Mouse (Mus musculus) right cerebral cortex, postnatal 25 days (tissue): ENCODE measurements around the gene Abcb1b.
A peak's percentile ranks its signal among the peaks of the same experiment; 100 is the strongest.
"Not testable (repeated sequence)": the region's sequence is repeated elsewhere in the genome, so short reads cannot be mapped to it uniquely, and the experiment has no call there.

ENCODE experiments used
- DNase-seq: peaks from one replicate; pipeline ENCODE4 v3.0.0; 2022

Gene Abcb1b

DNA sequence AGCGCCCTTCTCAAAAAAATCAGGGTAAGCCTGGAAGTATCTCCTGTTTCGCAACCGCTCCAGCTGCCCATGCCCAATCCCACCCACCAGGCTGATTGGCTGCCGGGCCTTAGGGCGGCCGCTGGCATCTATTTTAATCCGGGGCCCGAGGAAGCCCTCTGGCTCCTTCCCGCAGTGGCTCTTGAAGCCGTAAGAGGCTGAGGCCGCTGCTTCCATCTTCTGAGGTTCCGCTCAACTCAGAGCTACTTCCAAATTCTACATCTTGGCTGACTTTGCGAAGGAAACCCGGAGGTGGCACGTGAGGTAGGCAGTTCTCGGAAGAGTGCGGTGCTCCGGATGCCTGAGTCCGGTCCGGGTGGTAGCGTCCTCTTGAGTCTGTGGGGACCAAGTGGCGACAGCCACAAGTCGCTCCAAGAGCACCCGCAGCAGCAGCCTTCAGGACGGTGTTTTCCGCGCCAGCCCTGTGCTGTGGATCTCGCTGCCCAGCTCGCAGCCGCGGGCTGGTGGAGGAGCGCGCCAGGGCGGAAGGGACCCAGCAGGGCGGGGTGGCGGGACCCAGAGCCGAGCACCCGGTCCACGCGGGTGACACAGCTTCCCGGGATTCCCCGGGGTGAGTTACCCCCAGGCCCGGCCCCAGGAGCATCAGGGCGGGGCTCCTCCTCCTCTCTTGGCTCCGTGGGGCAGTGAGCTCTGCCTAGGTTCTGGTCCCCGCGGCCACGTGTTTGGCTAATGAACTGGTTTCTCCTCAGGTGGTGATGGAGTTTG is at the start of gene Abcb1b:
TSS of gene Abcb1b (plus strand) at position 161 of the 765 bp plus-strand sequence.
- peak; percentile 43 for DNase-seq

DNA sequence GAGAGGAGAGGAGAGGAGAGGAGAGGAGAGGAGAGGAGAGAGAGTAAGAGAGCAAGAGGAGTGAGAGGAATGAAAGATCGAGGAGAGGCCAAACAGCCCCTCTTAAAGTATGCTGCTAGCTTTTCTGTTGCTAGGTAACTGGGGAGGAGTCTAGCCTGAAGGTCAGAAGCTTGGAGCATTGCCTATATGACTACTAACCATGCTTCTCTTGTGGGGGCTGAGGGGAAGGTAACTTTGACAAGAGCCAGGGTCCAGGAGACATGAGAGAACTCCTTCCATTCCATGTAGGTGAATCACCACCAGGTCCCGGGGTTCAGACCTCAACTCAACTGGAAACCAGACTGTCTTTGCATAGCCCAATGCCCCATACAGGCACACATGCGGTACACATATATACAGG is 25.1 kb upstream of the Abcb1b start:
- DNase-seq = no peak

DNA sequence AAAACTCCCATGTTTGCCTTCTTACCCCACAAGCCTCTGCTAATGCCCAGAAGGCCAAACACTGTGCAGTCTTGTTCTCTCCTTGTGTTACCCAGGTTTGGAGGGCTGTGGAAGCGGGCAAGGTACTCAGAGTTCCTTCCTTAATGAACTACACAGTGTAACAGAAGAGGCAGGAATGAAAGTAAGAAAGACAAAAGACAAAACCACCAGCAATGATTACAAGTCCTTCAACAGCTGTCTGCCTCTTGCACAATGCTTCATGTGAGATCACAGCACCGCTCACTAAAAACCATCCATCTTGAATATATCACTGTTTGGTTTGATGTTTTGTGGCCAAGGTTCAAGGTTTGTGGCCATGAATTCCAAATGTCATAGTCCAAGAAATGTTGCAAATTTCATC is 19.6 kb upstream of the Abcb1b start:
- DNase-seq = no peak

DNA sequence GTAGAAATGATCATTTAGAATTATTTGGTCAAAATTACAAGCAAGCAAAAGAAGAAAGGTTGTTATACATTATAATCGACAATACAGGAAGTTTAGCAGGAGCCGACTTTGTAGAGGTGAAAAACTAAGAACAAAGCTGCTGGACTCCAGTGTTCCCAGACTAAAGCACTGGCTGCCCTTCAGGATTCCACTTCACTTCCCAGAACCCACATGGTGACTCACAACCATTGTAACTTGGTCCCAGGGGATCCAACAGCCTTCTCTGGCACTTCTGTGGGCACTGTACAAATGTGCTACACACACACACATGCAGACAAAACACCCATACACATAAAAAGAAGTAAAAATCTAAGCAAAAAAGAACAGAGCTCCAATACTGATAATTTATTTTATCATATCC is 19.2 kb upstream of the Abcb1b start:
- DNase-seq = no peak

DNA sequence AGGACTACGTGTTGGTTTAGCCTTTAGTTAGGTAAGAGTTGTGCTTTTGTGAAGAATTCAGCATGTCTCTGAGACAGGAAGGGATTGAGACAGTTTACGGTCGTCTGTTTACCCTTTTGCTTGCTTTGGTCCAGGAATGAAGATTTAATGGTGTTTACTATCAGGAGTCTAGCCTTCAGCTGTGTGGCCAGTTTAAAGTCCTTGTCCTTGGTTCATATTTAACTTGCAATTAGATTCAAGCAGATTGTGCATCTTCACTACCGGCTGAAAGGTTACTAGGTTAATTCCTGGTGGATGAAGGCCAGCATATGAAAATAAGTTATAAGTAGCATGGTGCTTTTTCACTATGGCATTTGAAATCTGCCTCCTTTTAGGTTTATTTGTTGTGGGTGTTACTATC is 5.7 kb upstream of the Abcb1b start:
- DNase-seq = no peak

DNA sequence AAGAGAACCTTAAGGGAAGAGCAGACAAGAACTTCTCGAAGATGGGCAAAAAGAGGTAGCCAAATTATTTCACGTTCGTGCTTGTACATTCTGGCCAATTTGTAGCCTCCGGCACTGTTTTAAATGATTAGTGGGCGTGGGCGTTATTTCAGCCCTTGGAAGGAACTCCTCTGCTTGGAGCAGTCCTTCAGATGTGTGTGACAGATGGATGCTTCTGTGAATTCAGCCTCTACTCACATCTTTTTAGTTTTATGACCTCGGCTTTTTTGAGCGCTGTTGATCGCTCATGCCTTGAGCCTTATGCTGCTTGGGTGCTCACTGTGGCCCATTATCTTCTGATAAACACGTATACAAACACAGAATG is 787 bp downstream of the Abcb1b start:
- no peak for DNase-seq

DNA sequence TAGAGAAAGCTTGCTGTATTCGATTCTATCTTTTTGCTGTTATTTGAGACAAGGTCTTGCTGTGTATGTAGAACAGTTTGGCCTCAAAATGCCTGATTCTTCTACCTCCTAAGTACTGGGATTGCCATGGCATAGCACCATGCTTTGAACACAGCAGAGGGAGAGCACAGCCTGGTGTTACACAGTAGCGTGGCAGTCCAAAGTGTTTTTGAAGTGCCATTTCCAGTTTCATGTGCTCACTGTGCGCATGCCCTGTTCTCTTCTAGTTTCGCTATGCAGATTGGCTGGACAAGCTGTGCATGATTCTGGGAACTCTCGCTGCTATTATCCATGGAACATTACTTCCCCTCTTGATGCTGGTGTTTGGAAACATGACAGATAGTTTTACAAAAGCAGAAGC is 7.8 kb downstream of the Abcb1b start:
- no peak for DNase-seq

DNA sequence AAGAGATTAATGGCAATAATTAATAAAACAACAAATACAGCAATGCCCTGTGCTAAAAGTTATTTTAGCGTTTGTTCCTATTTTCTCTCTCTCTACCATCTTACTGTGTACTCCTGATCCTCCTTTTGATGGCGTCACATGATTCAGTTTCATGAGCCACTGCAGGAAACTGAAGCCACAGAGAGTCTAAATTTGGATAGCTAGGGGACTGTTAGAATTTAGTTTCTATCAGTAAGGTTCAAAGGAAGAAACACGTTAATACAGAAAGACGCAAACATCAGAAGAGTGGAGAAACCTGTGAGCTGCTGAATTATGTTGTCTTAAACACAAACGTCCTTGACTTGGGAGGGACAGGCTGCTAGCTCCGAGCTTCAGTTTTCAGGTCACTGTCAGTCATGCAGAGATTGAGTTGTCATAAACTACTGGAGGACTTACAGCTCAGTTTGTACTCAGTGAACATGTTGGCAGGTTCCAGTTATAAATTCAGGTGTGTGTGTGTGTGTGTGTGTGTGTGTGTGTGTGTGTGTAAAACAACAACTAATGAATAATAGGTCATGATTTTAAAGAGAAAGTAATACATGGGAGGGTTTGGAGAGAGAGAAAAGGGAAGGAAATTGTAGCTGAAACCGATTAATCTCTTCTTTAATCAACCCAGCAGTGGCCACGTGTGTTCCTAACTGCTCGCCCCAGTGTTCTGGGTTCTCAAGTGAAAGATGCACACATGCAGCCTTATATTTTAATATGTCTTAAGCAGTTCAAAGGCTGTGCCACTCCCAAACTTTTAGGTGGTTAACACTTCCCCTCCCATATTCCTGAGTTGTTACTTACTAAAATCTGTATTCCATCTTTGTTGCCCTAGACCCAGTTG is 9.4 kb downstream of the Abcb1b start:
- no peak for DNase-seq

DNA sequence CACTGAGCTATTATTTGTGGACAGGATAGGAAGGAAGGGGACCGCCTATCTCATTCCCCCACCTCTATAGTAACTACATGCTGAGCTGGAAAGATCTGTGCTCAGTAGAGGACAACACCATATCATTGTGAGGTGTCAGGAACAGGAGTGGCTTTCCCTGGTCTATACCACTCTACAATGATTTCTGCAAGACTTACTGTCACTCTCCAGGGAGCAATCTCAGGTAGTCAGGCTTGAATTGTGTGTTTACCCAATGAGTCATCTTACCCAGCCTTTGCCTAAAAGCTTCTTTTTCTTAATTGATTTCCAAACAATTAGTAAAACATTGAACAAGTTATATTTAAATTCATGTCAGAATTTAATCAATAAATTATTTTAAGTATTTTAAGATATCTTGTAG is 15.9 kb downstream of the Abcb1b start:
- no peak for DNase-seq

DNA sequence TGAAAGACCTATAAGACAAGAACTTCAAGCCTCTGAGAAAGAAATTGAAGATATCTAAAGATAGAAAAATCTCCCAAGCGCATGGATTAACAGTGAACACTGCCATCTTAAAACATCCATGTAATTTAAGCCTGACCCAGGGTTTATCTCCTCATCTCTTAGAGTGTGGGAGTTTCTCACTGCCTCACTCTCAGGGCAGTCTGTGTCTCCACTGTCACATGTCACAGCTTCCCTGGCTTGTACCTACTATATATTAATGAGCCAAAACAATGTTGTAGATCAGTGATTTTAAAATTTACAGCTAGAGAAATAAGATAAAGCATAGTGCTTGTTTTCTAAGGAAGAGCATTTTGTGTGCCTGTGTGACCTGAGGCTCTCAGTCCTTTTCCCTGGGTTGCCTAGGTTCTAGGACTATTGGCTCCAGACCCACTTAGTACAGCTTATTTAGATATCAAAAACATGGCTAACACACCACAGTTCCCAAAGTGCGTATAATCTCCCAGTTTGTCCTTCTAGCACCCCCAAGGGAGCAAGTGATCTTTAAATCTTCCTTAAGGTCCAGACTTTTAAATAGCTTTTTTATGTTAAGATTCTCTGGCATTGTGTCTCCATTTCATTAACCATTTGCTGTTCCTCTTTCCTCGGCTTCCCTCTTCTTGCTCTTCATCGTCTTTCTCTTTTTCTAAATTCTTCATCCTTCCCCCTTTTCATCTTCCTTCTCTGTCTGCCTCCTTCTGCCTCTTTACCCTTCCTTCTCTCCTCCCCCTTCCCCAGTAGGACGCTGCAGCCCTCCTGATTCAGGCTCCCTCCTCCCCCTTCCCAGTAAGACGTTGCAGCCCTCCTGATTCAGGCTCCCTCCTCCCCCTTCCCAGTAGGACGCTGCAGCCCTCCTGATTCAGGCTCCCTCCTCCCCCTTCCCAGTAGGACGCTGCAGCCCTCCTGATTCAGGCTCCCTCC is 22.0 kb downstream of the Abcb1b start:
- peak; percentile 8 for DNase-seq

DNA sequence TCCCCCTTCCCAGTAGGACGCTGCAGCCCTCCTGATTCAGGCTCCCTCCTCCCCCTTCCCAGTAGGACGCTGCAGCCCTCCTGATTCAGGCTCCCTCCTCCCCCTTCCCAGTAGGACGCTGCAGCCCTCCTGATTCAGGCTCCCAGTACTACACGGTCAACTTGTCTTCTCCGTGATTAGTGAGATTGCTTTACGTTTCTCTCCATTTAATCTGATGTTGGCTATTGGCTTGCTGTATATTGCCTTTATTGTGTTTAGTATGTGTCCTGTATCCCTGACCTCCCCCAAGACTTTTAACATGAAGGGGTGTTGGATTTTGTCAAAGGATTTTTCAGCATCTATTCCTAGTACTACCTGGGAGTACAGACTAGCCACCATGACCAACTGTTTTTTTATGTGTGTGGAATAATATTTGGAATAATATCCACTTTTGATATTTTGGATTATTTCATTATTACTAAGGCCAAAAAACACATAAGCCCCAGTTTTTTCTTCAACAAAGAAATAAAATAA is 22.7 kb downstream of the Abcb1b start:
- not testable (repeated sequence) for DNase-seq

DNA sequence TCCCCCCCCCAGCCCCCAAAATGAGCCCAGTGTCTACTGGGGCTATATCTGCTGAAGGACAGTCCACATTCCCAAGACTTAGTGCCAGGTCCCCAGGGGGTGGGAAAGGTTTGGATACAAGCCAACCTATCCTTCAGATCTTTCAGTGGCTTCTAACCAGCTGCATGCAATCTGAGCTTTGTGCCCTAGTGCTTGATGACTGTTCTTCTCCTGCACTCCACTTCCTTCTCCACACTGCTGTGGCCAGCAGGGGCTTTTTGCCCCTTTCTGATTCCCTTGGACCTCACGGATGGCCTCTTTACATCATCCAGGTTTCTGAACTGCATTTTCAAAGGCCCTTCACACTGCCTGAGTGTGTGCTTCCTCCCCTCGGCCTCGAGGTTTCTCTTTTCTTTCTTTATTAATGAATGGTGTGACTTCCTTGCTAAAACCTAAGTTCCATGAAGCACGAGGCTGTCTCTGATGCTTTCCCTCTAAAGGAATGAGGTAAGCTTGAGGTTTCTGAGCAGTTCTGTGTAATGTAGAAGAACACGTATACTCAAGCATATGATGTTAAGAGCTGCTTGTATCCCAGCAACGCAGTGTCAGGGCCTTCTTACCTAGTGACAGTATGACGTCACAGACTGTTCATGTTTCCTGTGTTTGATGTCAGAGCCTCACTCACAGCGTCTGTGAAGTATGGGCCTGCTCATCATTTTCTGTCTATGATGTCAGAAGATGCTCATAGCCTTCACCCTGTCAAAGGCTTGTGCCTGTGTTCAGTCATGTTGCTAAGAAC is 40.9 kb downstream of the Abcb1b start:
- DNase-seq = no peak

DNA sequence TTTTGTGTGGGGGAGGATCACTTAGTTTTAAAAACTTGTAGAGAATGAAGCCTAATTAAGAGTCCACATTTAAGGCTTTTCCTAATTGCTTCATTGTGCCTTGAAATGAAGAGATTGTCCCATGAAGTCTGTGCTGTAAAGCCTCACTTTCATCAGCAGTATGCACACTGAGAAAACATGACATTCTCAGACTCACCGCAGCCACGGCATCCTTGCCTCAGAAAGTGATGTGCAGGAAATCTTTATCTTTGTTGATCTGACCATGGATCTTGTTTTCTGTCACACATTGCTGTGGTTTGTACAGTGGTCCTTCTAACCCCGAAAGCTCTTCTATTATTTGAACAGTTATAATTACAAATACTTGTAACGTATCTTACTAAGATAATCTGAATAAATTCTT is 41.7 kb downstream of the Abcb1b start:
- DNase-seq = no peak

DNA sequence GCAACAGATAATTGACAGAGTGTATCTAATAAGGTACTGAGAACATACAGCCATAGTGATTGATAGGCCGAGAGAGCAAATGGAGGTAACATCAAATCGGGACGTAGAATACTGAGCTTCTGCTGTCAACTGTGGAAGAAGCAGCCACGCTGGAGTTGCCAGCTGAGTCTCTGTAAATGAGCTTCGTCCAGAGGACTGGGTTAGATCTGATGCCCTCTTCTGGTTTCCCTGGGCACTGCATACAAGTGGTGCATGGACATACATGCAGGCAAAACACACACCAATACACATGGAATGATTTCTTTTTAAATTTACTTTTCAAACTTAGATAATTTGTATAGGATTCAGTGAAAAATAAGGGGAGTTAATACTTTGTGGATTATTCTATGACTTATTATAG is 42.9 kb downstream of the Abcb1b start:
- DNase-seq = no peak

DNA sequence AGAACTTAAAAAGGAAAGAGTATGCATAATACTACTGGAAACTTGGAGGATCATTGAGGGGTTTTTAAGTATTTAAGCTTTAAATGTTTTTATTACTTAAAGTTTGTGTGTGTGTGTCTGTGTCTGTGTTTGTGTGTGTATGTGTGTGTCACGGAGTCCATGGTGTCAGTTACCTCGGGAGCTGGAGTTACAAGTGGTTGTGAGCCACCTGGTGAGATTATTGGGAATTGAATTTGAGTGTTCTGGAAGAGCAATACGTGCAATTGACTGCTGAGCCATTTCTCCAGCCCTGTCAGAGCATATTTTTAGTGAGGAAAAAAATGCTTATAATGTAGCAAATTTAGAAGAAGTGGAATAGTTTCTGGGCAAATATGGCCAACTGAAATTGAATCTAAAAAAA is 44.9 kb downstream of the Abcb1b start:
- DNase-seq = no peak

DNA sequence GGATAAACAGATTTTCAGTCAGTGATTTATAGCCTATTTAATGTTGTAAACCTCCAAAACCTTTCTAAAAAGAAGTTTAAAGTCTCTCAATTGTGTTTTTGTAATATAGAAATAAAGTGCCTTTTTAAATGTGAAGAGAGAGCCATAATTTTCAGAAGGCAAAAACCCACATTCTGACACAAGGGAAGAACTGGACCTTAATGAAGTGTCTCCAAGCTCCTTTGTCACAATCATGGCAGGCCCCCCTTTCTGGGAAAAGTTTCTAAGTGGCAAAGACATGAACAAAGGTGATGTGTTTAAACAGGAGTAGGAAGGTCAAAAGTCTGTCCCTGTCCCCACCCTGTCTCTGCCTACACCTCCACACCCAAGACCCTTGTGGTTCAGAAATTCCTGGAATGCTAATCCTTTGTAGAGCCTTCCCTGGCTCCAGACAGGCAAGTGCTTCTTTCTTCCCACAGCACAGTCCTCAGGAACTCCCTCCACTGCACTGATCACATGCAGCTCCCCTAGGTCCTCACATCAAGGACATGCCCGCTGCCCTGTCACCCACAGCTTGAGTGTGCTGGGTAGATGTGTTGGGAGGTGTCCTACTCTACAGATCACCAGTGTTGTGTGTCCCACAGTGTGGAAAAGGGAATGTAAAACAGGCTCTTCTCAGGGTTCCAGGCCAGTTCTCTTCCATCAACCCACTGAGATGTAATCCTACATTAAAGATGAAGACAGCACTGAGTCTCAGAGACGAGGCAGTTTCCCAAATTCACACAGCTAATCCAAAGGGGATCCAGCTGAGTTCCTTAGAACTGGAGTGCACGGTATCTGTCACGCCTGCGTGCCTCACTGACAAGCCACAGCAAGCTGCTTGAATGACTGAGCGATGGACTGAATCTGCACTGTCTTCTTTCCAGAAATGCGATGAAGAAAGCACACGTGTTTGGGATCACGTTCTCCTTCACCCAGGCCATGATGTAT is 50.9 kb downstream of the Abcb1b start:
- DNase-seq = not testable (repeated sequence)

DNA sequence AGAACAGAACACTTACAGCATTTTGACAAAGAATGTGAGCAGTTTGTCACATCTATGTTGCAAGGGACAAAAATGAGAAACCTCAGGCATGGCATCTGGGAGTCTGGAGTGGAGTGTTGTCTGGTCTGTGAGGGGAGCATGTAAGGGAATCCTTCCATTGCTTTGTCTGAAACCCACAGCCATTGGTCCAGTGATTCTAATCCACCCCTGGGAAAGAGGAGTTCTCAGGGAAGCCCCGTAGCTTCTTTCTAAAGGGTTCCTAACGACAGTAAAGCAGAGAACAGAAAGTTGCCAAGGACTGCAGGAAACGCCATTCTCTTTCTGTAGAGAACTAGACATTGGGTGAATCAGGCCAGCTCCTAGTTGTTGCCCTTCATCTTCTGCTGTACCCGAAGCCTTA is 52.9 kb downstream of the Abcb1b start:
- DNase-seq = no peak

DNA sequence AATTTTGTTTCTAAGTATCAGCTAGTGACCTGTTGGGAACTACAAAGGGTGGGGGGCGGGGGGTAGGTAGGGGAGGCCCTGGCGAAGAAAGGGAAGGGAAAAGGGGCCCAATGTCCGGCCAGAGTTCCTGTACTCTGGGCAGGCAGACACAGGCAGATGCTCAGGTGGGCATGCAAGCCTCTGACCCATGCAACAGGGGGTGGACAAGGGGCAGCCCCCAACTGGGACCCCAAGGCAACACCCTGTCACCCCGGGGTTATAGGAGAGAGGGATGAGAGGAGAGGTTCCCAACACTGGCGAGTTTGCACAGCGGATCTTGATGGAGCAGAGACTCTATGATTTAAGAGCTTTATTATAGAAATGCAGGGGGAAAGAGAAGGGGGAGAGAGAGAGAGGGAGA is 59.3 kb downstream of the Abcb1b start:
- DNase-seq = no peak

DNA sequence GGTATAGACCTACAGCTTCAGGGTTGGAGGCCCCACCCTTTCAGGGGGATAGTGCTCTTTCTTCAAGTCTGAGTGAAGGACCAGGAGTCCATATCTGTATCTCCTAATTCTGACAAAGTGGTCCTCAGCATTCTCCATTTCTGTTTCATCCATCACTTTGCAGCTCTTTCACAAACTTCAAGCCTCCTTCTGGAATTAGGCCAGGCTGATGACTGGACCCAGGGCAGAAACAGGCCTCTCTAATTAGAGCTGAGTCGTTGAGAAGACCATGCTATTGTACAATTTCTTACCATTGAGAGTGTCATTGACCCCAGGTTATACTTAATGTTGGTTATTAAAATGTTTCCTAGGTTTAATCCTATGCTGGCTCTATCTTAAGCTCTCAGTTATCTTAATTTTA is 63.9 kb downstream of the Abcb1b start:
- DNase-seq = no peak

DNA sequence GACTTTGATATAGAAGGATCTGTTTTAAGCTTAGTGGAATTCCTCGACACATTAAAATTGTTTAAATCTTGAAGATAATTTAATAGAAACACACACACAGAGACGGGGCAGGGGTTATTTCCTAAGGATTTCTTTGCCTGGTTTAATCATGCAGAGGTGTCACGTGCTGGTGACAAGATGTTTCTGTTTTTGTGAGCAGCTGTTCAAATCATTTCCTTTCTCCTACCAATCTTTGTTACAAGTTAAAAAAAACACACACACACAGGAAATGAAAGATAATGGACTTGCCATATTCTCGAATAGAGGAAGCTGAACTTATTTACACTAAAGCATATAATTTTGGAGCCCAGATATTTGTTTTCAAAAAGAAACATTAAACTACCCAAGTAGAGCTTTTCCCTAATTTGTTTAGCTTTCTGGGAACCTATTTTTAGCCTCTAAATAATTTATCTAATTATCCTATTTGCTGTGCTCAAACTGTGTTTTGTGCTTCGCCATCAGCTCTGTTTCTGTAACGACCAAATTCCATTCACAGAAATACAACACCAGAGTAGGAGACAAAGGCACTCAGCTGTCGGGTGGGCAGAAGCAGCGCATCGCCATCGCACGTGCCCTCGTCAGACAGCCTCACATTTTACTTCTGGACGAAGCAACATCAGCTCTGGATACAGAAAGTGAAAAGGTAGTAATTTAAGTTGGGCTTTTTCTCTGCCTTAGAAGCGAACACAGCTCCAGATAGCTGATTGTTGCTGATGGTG is 65.8 kb downstream of the Abcb1b start:
- no peak for DNase-seq
